22 mouse cellular contexts compared by ENCODE assay signal in the genomic region with DNA sequence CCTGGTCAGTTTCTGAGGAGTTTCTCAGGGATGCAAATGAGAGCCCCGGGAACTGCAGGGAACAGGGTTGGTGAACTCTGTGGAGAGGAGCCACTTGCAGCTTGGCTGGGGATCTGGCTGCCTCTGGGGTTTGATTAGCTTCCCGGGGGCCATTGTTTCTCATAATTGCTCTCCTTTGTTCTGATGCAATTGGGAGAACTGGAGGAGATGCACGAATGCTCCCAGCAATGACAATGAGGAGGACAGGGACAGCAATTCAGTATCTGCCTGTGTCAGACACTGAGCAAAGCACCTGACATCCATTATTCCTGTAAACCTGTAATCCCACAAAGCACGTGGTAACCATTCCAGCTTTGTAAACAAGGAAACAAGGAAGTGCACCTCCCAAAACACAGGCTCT. TPM values are rescaled to one million over a fixed set of nuclear protein-coding genes. Genes with fewer than 3 reads are reported as not detected.
A peak's percentile ranks its signal among the peaks of the same experiment; 100 is the strongest.
DNase-seq lines count a peak whose midpoint lies in the region; TF ChIP-seq lines count a peak whose summit lies in the region.
"Had no signal": no experiment of that assay in that cellular context is flagged by ENCODE, and none has a peak within 500 bp of the region (broad histone marks: within the 10 kb centered on the region; RNA-seq: fewer than 3 reads in every experiment).

No protein-coding gene starts in this region.

- H3K4me3 ChIP-seq in E14TG2a.4 (replicated peaks; ENCODE audit: low read length) = 0 out of 2 replicates have a peak overlapping the region, but pooled peaks have one; percentile 48
- no peak overlapping the region for H3K4me3 ChIP-seq in ES-Bruce4 (ENCODE audit: low read depth, low read length)
- H3K4me3 ChIP-seq: embryonic facial prominence, embryonic 10.5 days; forebrain, embryonic 15.5 days; gastrocnemius, adult 2 months; heart, embryonic 13.5 days; hindbrain, embryonic 12.5 days had no signal

- H3K36me3 ChIP-seq in E14TG2a.4 (ENCODE audit: insufficient read depth, low read length) (peaks cover 7% of the 10 kb centered on the region; the same call in 1 of the 2 replicates), ES-Bruce4 (ENCODE audit: control insufficient read depth, insufficient read depth, low read length, poor library complexity, severe bottlenecking) (no peaks in the 10 kb centered on the region)
- H3K36me3 ChIP-seq: embryonic facial prominence, embryonic 10.5 days; forebrain, embryonic 15.5 days; heart, embryonic 13.5 days; hindbrain, embryonic 12.5 days had no signal

- H3K4me1 ChIP-seq in E14TG2a.4 (replicated peaks; ENCODE audit: low read depth, low read length) = peaks cover 72% of the 10 kb centered on the region
- H3K4me1 ChIP-seq in ES-Bruce4 (ENCODE audit: control insufficient read depth, insufficient read depth, low read length) = peaks cover 2% of the 10 kb centered on the region
- H3K4me1 ChIP-seq: forebrain, embryonic 15.5 days; heart, embryonic 13.5 days; hindbrain, embryonic 12.5 days had no signal

- DNase-seq in R1 (ENCODE audit: low read depth, low spot score) = peak; percentile 97
- peak; percentile 39 for DNase-seq in brain, embryonic 14.5 days (ENCODE audit: low read depth)
- no peak for DNase-seq in heart, adult 11 months
- DNase-seq in adrenal gland, postnatal 25 days = no peak
- DNase-seq in thymus, postnatal 4 days = no peak
- DNase-seq: adrenal gland, adult 2 months; adrenal gland, postnatal 36 days; cerebellum, adult 11-12 months; cerebellum, adult 9-11 months; gastrocnemius, adult 2 months; gastrocnemius, postnatal 25 days; heart, postnatal 36 days; kidney, adult 11 months; kidney, adult 9 months had no signal

- no peak overlapping the region for H3K9ac ChIP-seq in ES-Bruce4 (ENCODE audit: low read depth, poor library complexity, severe bottlenecking)
- H3K9ac ChIP-seq: forebrain, embryonic 15.5 days; heart, embryonic 13.5 days; hindbrain, embryonic 12.5 days had no signal

- H3K9me3 ChIP-seq in E14TG2a.4 (ENCODE audit: low read length) (peaks cover 34% of the 10 kb centered on the region), ES-Bruce4 (replicated peaks; ENCODE audit: control insufficient read depth, insufficient read depth, low read length, poor library complexity, severe bottlenecking) (no peaks in the 10 kb centered on the region)
- H3K9me3 ChIP-seq: embryonic facial prominence, embryonic 10.5 days; forebrain, embryonic 15.5 days; heart, embryonic 13.5 days; hindbrain, embryonic 12.5 days had no signal

- TF ChIP-seq POLR2A in ES-Bruce4 (IDR thresholded peaks at IDR 0.05; ENCODE audit: insufficient read depth, low read length) = no peak
- no peak for TF ChIP-seq POLR2A in brain, embryonic 14.5 days (IDR thresholded peaks at IDR 0.05; ENCODE audit: borderline replicate concordance, extremely low read depth, insufficient read depth, insufficient read length, poor library complexity, severe bottlenecking)

- TF ChIP-seq CTCF in E14TG2a.4 (conservative IDR thresholded peaks at IDR 0.05; ENCODE audit: low read length) (no peak), ES-Bruce4 (IDR thresholded peaks at IDR 0.05; ENCODE audit: low read depth, low read length) (no peak)
- no peak for TF ChIP-seq CTCF in brain, embryonic 14.5 days (IDR thresholded peaks at IDR 0.05; ENCODE audit: borderline replicate concordance, extremely low read depth, insufficient read depth, insufficient read length)

- peak overlapping the region; percentile 72 for H3K27ac ChIP-seq in ES-Bruce4 (ENCODE audit: insufficient read depth, low read length)
- H3K27ac ChIP-seq: embryonic facial prominence, embryonic 10.5 days; forebrain, embryonic 15.5 days; gastrocnemius, adult 2 months; heart, embryonic 13.5 days; hindbrain, embryonic 12.5 days; hindbrain, postnatal 0 days had no signal

- peak; percentile 95; the same call in 1 of the 2 replicates for TF ChIP-seq EP300 in ES-Bruce4 (IDR thresholded peaks at IDR 0.05; ENCODE audit: insufficient read depth, low read depth, low read length)

- no peaks in the 10 kb centered on the region for H3K27me3 ChIP-seq in E14TG2a.4 (ENCODE audit: insufficient read depth, low read length)
- no peaks in the 10 kb centered on the region for H3K27me3 ChIP-seq in ES-Bruce4 (ENCODE audit: control insufficient read depth, insufficient read depth, low read length, poor library complexity, severe bottlenecking)
- H3K27me3 ChIP-seq: forebrain, embryonic 15.5 days; hindbrain, embryonic 12.5 days had no signal

RNA-seq across cellular contexts. Expression of gene Fxyd6, which starts 20.8 kb away (rescaled TPM):
- 88.6 and 89.9 TPM in 2 replicates for polyA plus RNA-seq in ES-Bruce4 (2011; ENCODE audit: insufficient read depth, insufficient read length, low read depth, missing spikeins)
- polyA plus RNA-seq in brain, embryonic 14.5 days (2012; rRNA removed) = 374 and 382 TPM in 2 replicates
- 153 and 178 TPM in 2 replicates for total RNA-seq in adrenal gland, postnatal 25 days (2021)
- total RNA-seq: granulocyte monocyte progenitor cell, adult 5-6 weeks had no signal

RNA-seq across cellular contexts. Expression of gene Tmprss13, which starts 30.3 kb away (rescaled TPM):
- polyA plus RNA-seq in ES-Bruce4 (2011; ENCODE audit: insufficient read depth, insufficient read length, low read depth, missing spikeins) = 1.9 and 2.8 TPM in 2 replicates
- polyA plus RNA-seq in brain, embryonic 14.5 days (2012; rRNA removed) = 0.08 and 0.10 TPM in 2 replicates
- 0.12 TPM in 1 of 2 replicates, not detected in the other for total RNA-seq in adrenal gland, postnatal 25 days (2021)
- total RNA-seq: granulocyte monocyte progenitor cell, adult 5-6 weeks; hindbrain, postnatal 0 days had no signal
- polyA plus RNA-seq: forebrain, embryonic 15.5 days; heart, embryonic 13.5 days; hindbrain, postnatal 0 days had no signal

RNA-seq across cellular contexts. Expression of gene Fxyd2, which starts 50.3 kb away (rescaled TPM):
- polyA plus RNA-seq in ES-Bruce4 (2011; ENCODE audit: insufficient read depth, insufficient read length, low read depth, missing spikeins) = not detected in 2 replicates
- 7.7 and 8.4 TPM in 2 replicates for polyA plus RNA-seq in brain, embryonic 14.5 days (2012; rRNA removed)
- 2.9 and 3.4 TPM in 2 replicates for total RNA-seq in adrenal gland, postnatal 25 days (2021)

Comparison
In these comparisons a context has a peak if more than half of its experiments do, and no peak if none do; other contexts are left out.
1. DNase-seq: peak in R1 (single experiment) and brain, embryonic 14.5 days (single experiment); none in heart, adult 11 months (single experiment), adrenal gland, postnatal 25 days (single experiment) and thymus, postnatal 4 days (single experiment).